Mouse (Mus musculus) yolk sac, embryonic 10.5 days (tissue): ENCODE results near the gene Naip1.
A peak's percentile ranks its signal among the peaks of the same experiment; 100 is the strongest.
"Not testable (repeated sequence)": the region's sequence is repeated elsewhere in the genome, so short reads cannot be mapped to it uniquely, and the experiment has no call there.

ENCODE experiments used
- DNase-seq: peaks from one replicate; pipeline ENCODE4 v3.0.0-alpha.2; 2017; ENCODE audit warnings: low spot score

The Naip1 gene

GRCm38 (mm10) chr13:100452415-100453127, at the start of gene Naip1:
Gene Naip1, minus strand, starts transcription at chr13:100452869.
- not testable (repeated sequence) for DNase-seq

GRCm38 (mm10) chr13:100499625-100500024, 47.0 kb upstream of the Naip1 start:
- not testable (repeated sequence) for DNase-seq

GRCm38 (mm10) chr13:100495337-100495736, 42.7 kb upstream of the Naip1 start:
- no peak for DNase-seq

- not testable (repeated sequence) for DNase-seq
These were observed 41.7 kb upstream of the Naip1 start for GRCm38 (mm10) chr13:100494370-100494769.

GRCm38 (mm10) chr13:100493313-100493712, 40.6 kb upstream of the Naip1 start:
- DNase-seq: peak; percentile 42

GRCm38 (mm10) chr13:100492061-100492787, 39.6 kb upstream of the Naip1 start, which contains the start of gene Gtf2h2:
Gene Gtf2h2, minus strand, starts transcription at chr13:100492579.
- DNase-seq: peak; percentile 82

GRCm38 (mm10) chr13:100491623-100492022, 39.0 kb upstream of the Naip1 start:
- DNase-seq: no peak

GRCm38 (mm10) chr13:100490424-100490823, 37.8 kb upstream of the Naip1 start:
- no peak for DNase-seq

GRCm38 (mm10) chr13:100483610-100484009, 30.9 kb upstream of the Naip1 start:
- DNase-seq: no peak

GRCm38 (mm10) chr13:100463527-100464222, 11.0 kb upstream of the Naip1 start:
- DNase-seq: no peak

- DNase-seq: no peak
These were observed 8.7 kb upstream of the Naip1 start for GRCm38 (mm10) chr13:100461336-100461735.

- DNase-seq: no peak
These were observed 3.2 kb downstream of the Naip1 start for GRCm38 (mm10) chr13:100449495-100449894.

GRCm38 (mm10) chr13:100440116-100440515, 12.6 kb downstream of the Naip1 start:
- DNase-seq: no peak

GRCm38 (mm10) chr13:100438701-100439100, 14.0 kb downstream of the Naip1 start:
- no peak for DNase-seq

GRCm38 (mm10) chr13:100437322-100437825, 15.3 kb downstream of the Naip1 start:
- DNase-seq: no peak

- not testable (repeated sequence) for DNase-seq
These were observed 16.0 kb downstream of the Naip1 start for GRCm38 (mm10) chr13:100436556-100437163.

GRCm38 (mm10) chr13:100419958-100420357, 32.7 kb downstream of the Naip1 start:
- not testable (repeated sequence) for DNase-seq

GRCm38 (mm10) chr13:100414428-100414827, 38.2 kb downstream of the Naip1 start:
- DNase-seq: no peak

- no peak for DNase-seq
These were observed 42.8 kb downstream of the Naip1 start for GRCm38 (mm10) chr13:100409825-100410224.

- no peak for DNase-seq
These were observed 43.5 kb downstream of the Naip1 start for GRCm38 (mm10) chr13:100409181-100409580.

GRCm38 (mm10) chr13:100408242-100408641, 44.4 kb downstream of the Naip1 start:
- no peak for DNase-seq
